Mouse (Mus musculus): ENCODE results near the gene 5730455P16Rik.

DNA sequence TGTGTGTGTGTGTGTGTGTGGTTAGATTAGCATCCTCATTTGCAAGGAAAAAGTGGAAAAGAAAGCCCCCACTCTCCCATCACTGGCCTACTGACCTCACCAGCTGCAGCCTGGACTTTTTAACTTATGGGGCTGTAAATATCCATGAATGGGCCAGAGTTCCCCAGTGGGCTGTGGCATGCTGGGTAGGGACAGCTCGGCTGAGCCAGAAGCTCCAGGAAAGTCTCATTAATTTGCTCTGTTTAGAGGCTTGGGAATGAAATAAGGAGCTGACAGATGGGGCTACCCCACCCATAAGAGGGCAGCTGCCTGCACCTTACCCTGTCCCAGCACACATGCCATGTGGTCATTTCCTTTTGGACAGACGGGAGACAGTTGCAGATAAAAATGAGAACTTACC, 65.8 kb downstream of the 5730455P16Rik start:
- TF ChIP-seq CTCF (IDR thresholded peaks at IDR 0.05; ENCODE audit: extremely low read depth, insufficient read depth, low read length) (no peak), POLR2A (IDR thresholded peaks at IDR 0.05; ENCODE audit: extremely low read depth, insufficient read depth, low read length) (no peak)
